Mouse (Mus musculus): ENCODE measurements at regions not wholly inside any gene's neighbourhood (a gene's known extent, or its start where the extent isn't known, plus 50 kb on each side); places are given as distances from the start of the nearest gene placed in this dataset.
A peak's percentile ranks its signal among the peaks of the same experiment; 100 is the strongest.

DNA sequence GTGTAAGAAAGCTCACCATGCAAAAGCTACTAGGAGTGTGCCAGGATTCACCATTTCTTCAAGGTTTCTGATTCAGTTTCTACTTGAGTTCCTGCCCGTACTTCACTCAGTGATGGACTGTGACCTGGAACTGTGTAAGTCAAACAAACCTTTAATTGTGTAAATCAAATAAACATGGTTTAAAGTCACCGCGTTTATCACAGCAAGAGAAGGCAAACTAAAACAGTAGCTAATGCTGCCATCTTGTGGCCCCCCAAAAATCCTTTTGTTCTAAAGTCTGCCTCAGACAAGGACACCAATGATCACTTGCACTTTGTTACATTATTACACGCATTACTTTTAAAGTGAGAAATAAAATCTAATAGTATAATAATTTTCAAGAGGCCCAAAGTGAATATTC lies 63.6 kb upstream of the Dcx start:
- DNase-seq (ENCODE audit: low spot score): peak; percentile 13
- Histone ChIP-seq H3K27ac (replicated peaks) (no peak overlapping the region), H3K36me3 (no peaks in the 10 kb centered on the region), H3K4me3 (no peak overlapping the region), H3K9me3 (replicated peaks) (no peaks in the 10 kb centered on the region), H3K27me3 (ENCODE audit: low read depth, poor library complexity, severe bottlenecking) (0 out of 2 replicates have a peak, but pooled peaks cover 7% of the 10 kb centered on the region), H3K4me1 (no peaks in the 10 kb centered on the region)
- WGBS: 36% methylated on average over 4 of the region's 4 CpGs
